Mouse (Mus musculus): ENCODE results near the gene Pan3.

Gene Pan3

GRCm38 (mm10) chr5:147490907-147491306 lies 60.9 kb downstream of the Pan3 start:
- Histone ChIP-seq H3K27me3 (ENCODE audit: control insufficient read depth, insufficient read depth, low read length, poor library complexity, severe bottlenecking) (no peaks in the 10 kb centered on the region), H3K36me3 (ENCODE audit: control insufficient read depth, insufficient read depth, low read length, poor library complexity, severe bottlenecking) (peaks cover 12% of the 10 kb centered on the region)
- no peak for DNase-seq (ENCODE audit: low read depth, low spot score)

GRCm38 (mm10) chr5:147492511-147492910 lies 62.5 kb downstream of the Pan3 start:
- H3K36me3 ChIP-seq (ENCODE audit: control insufficient read depth, insufficient read depth, low read length, poor library complexity, severe bottlenecking) = peaks cover 13% of the 10 kb centered on the region
- no peaks in the 10 kb centered on the region for H3K27me3 ChIP-seq (ENCODE audit: control insufficient read depth, insufficient read depth, low read length, poor library complexity, severe bottlenecking)
- DNase-seq (ENCODE audit: low read depth, low spot score) = no peak

GRCm38 (mm10) chr5:147493205-147493604 lies 63.2 kb downstream of the Pan3 start:
- Histone ChIP-seq H3K27me3 (ENCODE audit: control insufficient read depth, insufficient read depth, low read length, poor library complexity, severe bottlenecking) (no peaks in the 10 kb centered on the region), H3K36me3 (ENCODE audit: control insufficient read depth, insufficient read depth, low read length, poor library complexity, severe bottlenecking) (peaks cover 15% of the 10 kb centered on the region)
- no peak for DNase-seq (ENCODE audit: low read depth, low spot score)

- DNase-seq (ENCODE audit: low read depth, low spot score) = no peak
- peaks cover 11% of the 10 kb centered on the region for H3K36me3 ChIP-seq (ENCODE audit: control insufficient read depth, insufficient read depth, low read length, poor library complexity, severe bottlenecking)
- H3K27me3 ChIP-seq (ENCODE audit: control insufficient read depth, insufficient read depth, low read length, poor library complexity, severe bottlenecking) = no peaks in the 10 kb centered on the region
Measured at GRCm38 (mm10) chr5:147493685-147494084, 63.7 kb downstream of the Pan3 start.

GRCm38 (mm10) chr5:147494388-147494787 lies 64.4 kb downstream of the Pan3 start:
- Histone ChIP-seq H3K27me3 (ENCODE audit: control insufficient read depth, insufficient read depth, low read length, poor library complexity, severe bottlenecking) (no peaks in the 10 kb centered on the region), H3K36me3 (ENCODE audit: control insufficient read depth, insufficient read depth, low read length, poor library complexity, severe bottlenecking) (peaks cover 6% of the 10 kb centered on the region)
- no peak for DNase-seq (ENCODE audit: low read depth, low spot score)

- no peak for DNase-seq (ENCODE audit: low read depth, low spot score)
- Histone ChIP-seq H3K27me3 (ENCODE audit: control insufficient read depth, insufficient read depth, low read length, poor library complexity, severe bottlenecking) (no peaks in the 10 kb centered on the region), H3K36me3 (ENCODE audit: control insufficient read depth, insufficient read depth, low read length, poor library complexity, severe bottlenecking) (peaks cover 5% of the 10 kb centered on the region)
Measured at GRCm38 (mm10) chr5:147494791-147495376, 64.9 kb downstream of the Pan3 start.

- no peak for DNase-seq (ENCODE audit: low read depth, low spot score)
- Histone ChIP-seq H3K27me3 (ENCODE audit: control insufficient read depth, insufficient read depth, low read length, poor library complexity, severe bottlenecking) (no peaks in the 10 kb centered on the region), H3K36me3 (ENCODE audit: control insufficient read depth, insufficient read depth, low read length, poor library complexity, severe bottlenecking) (peaks cover 5% of the 10 kb centered on the region)
Measured at GRCm38 (mm10) chr5:147495961-147496360, 66.0 kb downstream of the Pan3 start.

- H3K27me3 ChIP-seq (ENCODE audit: control insufficient read depth, insufficient read depth, low read length, poor library complexity, severe bottlenecking) = no peaks in the 10 kb centered on the region
Measured at GRCm38 (mm10) chr5:147496921-147497320, 67.0 kb downstream of the Pan3 start.

GRCm38 (mm10) chr5:147497714-147498113 lies 67.8 kb downstream of the Pan3 start:
- Histone ChIP-seq H3K27me3 (ENCODE audit: control insufficient read depth, insufficient read depth, low read length, poor library complexity, severe bottlenecking) (no peaks in the 10 kb centered on the region), H3K36me3 (ENCODE audit: control insufficient read depth, insufficient read depth, low read length, poor library complexity, severe bottlenecking) (peaks cover 5% of the 10 kb centered on the region)
- no peak for DNase-seq (ENCODE audit: low read depth, low spot score)

More at GRCm38 (mm10) chr5:147496921-147497320, 67.0 kb downstream of the Pan3 start:
- DNase-seq (ENCODE audit: low read depth, low spot score) = no peak
- H3K36me3 ChIP-seq (ENCODE audit: control insufficient read depth, insufficient read depth, low read length, poor library complexity, severe bottlenecking) = peaks cover 5% of the 10 kb centered on the region

- Histone ChIP-seq H3K27me3 (ENCODE audit: control insufficient read depth, insufficient read depth, low read length, poor library complexity, severe bottlenecking) (no peaks in the 10 kb centered on the region), H3K36me3 (ENCODE audit: control insufficient read depth, insufficient read depth, low read length, poor library complexity, severe bottlenecking) (0 out of 2 replicates have a peak, but pooled peaks cover 4% of the 10 kb centered on the region)
- DNase-seq (ENCODE audit: low read depth, low spot score) = no peak
Measured at GRCm38 (mm10) chr5:147501456-147501998, 71.6 kb downstream of the Pan3 start.

- DNase-seq (ENCODE audit: low read depth, low spot score) = no peak
- Histone ChIP-seq H3K27me3 (ENCODE audit: control insufficient read depth, insufficient read depth, low read length, poor library complexity, severe bottlenecking) (no peaks in the 10 kb centered on the region), H3K36me3 (ENCODE audit: control insufficient read depth, insufficient read depth, low read length, poor library complexity, severe bottlenecking) (0 out of 2 replicates have a peak, but pooled peaks cover 3% of the 10 kb centered on the region)
Measured at GRCm38 (mm10) chr5:147502921-147503320, 73.0 kb downstream of the Pan3 start.

- Histone ChIP-seq H3K36me3 (ENCODE audit: control insufficient read depth, insufficient read depth, low read length, poor library complexity, severe bottlenecking) (no peaks in the 10 kb centered on the region), H3K27me3 (ENCODE audit: control insufficient read depth, insufficient read depth, low read length, poor library complexity, severe bottlenecking) (no peaks in the 10 kb centered on the region)
- no peak for DNase-seq (ENCODE audit: low read depth, low spot score)
Measured at GRCm38 (mm10) chr5:147511350-147511749, 81.4 kb downstream of the Pan3 start.

- peak; percentile 30 for DNase-seq (ENCODE audit: low read depth, low spot score)
- Histone ChIP-seq H3K36me3 (ENCODE audit: control insufficient read depth, insufficient read depth, low read length, poor library complexity, severe bottlenecking) (peaks cover 22% of the 10 kb centered on the region), H3K27me3 (ENCODE audit: control insufficient read depth, insufficient read depth, low read length, poor library complexity, severe bottlenecking) (no peaks in the 10 kb centered on the region)
Measured at GRCm38 (mm10) chr5:147527006-147527405, 97.0 kb downstream of the Pan3 start.

GRCm38 (mm10) chr5:147527788-147528187 lies 97.8 kb downstream of the Pan3 start:
- H3K27me3 ChIP-seq (ENCODE audit: control insufficient read depth, insufficient read depth, low read length, poor library complexity, severe bottlenecking) = no peaks in the 10 kb centered on the region
- H3K36me3 ChIP-seq (ENCODE audit: control insufficient read depth, insufficient read depth, low read length, poor library complexity, severe bottlenecking) = peaks cover 23% of the 10 kb centered on the region
- peak; percentile 46 for DNase-seq (ENCODE audit: low read depth, low spot score)

- DNase-seq (ENCODE audit: low read depth, low spot score) = no peak
- no peaks in the 10 kb centered on the region for H3K27me3 ChIP-seq (ENCODE audit: control insufficient read depth, insufficient read depth, low read length, poor library complexity, severe bottlenecking)
- H3K36me3 ChIP-seq (ENCODE audit: control insufficient read depth, insufficient read depth, low read length, poor library complexity, severe bottlenecking) = peaks cover 16% of the 10 kb centered on the region
Measured at GRCm38 (mm10) chr5:147532031-147532430, 102.1 kb downstream of the Pan3 start.

- Histone ChIP-seq H3K27me3 (ENCODE audit: control insufficient read depth, insufficient read depth, low read length, poor library complexity, severe bottlenecking) (no peaks in the 10 kb centered on the region), H3K36me3 (ENCODE audit: control insufficient read depth, insufficient read depth, low read length, poor library complexity, severe bottlenecking) (peaks cover 15% of the 10 kb centered on the region)
- no peak for DNase-seq (ENCODE audit: low read depth, low spot score)
Measured at GRCm38 (mm10) chr5:147539409-147539808, 109.4 kb downstream of the Pan3 start.
